Mouse (Mus musculus) monocyte, adult 2 months (primary cell): ENCODE data around the gene Ube2q2.
"Not testable (repeated sequence)": the region's sequence is repeated elsewhere in the genome, so short reads cannot be mapped to it uniquely, and the experiment has no call there.

Experiments used
- DNase-seq, 2 experiments: peaks; one replicate each; pipeline ENCODE4 v3.0.0; 2022; ENCODE audit warnings: low spot score in 2 of 2, low read depth in 1 of 2

Ube2q2 gene

DNA sequence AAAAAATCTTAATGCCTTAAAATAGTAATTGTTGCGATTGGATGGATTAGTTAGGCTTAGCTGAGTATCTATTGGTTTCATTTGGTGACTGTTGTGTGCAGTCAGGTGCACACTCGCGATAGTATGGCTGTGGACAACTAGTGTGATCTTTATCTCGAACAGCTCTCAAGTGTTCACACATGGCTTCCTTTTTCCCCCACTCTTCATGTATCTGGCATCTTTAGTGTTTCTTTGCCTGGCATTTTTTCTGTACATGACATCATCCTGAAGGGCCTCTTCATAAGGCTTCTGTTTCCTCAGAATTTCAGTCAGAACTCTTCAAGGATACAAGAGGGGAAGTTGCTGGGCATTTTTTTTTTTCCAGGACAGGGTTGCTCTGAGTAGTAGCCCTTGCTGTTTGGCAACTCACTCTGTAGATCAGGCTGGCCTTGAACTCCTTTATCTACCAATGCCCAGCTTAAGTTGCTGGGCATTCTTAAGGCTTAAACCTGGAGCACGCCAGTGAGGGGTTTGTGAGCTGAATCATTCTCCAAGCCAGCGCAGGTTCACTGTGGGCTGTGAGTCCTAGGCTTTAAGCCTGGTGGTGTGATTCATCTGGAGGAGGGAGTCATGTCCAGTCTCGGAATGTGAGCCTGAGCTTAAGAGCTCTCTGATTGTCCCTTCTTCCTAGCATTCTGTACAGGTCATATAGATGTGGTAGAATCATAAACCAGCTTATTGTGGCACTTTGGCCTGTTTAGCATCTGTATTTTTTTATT, 22.2 kb downstream of the Ube2q2 start:
- no peak for DNase-seq

DNA sequence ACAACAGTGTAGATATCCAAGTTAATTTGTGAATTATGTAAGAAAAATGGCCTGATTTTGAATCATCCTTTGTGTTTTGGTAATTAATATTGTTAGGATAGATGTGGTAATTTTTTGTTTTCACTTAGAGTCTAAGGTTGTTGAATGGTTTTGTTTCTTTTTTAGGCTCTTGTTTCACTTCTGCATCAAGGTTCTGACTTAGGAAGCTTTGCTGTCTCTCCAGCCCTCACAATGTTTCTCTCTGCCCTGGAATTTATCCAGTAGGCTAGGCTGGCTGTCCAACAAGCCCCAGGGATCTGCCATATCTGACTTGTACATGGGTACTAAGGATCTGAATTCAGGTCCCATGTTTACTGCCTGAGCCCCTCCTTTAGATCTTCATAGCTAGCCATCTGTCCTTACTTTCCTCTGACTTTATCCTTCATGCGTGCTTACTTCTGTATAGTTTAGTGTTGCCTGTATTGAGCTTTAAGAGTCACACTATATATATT, 23.6 kb downstream of the Ube2q2 start:
- DNase-seq, result no peak

DNA sequence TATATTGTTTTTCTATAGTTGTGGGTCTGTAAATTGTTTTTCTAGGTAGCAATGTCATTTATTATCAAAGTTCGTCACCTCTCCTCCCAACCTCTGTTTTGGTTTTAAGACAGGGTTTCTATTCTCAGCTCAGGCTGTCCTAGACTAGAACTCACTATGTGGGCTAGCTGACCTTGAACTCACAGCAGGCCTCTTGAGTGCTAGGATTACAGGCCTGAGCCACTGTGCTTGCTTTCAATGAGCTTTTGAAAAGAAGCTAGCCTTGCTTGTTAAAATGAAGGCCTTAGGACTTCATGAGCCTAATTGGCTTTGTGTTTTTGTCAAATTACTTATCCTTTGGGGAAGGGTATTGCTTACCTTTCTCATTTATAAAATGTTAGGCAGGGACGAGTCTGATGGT, 25.6 kb downstream of the Ube2q2 start:
- no peak for DNase-seq

DNA sequence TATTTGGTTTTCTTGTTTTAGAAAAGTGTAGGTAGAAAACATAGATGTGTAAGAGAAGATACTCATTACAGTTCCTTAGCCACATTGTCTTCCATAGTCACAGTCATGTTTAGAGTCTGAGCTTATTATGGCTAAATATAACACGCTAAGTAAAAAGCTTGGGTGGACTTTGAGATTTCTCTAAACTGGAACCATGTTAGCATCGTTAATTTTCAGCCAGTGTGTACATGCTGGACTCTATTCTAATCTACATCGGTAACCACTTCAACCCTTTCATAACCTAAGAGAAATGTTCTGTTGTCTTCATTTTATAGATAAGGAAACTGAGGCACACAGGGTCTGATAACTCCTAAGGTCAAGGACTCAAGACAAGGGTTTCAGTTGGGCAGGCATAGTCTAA, 47.2 kb downstream of the Ube2q2 start:
- DNase-seq, result no peak

DNA sequence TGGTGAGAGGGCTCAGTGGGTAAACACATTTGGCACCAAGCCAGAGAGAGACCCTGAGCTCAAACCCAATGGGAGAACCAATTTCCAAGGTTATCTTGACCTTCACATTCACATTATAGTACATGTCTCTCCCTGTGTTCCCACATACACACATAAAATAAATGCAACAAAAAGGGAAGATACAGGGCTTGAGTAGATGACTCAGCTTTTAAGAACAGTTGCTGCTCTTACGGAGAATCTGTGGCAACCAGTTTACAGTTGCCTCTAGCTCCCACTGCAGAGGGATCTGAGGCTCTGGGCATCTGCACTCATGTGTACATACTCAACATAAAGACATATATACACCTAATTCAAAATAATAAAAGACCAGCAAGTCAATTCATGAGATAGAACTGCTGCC, 49.6 kb downstream of the Ube2q2 start:
- no peak for DNase-seq

DNA sequence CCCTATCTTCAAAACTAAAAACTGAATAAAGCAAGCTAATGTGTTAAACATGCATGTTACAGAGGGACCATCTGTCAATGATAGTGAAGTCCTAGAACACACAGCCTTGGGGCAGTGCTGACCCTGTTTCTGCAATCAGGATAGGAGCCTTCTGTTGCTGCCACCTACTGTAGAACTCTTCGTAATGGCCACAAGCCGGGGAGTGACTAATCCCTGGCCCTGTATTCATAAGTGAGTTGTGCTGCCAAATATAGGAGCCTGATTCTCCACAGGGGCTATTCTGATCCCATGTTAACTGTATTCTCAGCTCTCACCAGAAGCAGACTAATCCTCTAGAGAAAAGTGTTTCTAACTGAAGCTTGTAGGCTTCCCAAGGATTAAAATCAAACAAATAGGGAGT, 50.7 kb downstream of the Ube2q2 start:
- DNase-seq, result no peak

- DNase-seq, result no peak
Measured at GRCm38 (mm10) chr9:55208458-55208789, 59.8 kb downstream of the Ube2q2 start.

DNA sequence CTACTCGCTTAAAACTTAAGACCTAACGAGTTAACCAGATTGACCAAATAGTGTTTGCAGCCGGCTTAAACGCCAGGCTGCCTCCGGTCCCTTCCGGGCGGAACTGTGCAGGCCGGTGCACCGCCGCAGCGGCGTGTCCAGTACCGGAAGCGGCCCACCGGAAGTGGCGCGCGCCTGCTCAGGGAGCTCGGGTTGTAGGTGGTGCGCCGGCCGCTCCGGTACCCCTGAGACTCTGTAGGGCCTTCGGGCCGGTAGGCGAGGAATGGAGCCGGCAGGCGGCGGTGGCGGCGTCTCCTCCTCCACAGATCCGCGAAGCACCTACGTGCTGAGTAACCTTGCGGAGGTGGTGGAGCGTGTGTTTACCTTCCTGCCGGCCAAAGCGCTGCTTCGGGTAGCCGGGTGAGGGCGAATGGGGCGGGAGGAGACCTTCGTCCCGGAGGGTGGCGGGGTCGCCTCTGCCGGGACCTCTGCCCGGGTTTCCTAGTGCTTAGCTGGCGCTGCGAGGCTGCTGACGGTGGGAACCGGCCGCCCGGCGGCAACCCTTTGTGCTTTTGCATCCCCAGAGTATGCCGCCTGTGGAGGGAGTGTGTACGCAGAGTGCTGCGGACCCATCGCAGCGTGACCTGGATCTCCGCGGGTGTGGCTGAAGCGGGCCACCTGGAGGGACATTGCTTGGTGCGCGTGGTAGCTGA, 60.3 kb downstream of the Ube2q2 start, which contains the start of gene Fbxo22:
Gene Fbxo22, plus strand, starts transcription at position 136 of the 692 bp plus-strand sequence.
- peak; percentile 26 to 60 for DNase-seq

DNA sequence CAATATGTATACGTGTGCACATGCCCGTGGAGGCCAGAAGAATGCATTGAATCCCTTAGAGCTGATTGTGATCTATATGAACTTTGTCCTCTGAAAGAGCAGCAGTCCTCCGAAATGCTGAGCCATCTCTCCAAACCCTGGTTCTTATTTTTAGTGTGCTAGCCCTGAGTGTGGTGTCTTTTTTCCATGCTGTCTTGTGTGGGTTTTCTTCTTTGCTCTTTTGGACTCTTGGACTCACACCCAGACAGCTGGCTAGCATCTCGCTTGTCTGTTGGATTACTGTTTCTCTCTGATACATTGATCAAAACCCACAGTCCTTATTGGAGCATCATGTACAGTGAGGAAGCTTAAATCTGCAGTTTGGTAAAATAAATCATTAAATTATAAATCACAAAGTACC, 63.0 kb downstream of the Ube2q2 start:
- DNase-seq, result no peak

DNA sequence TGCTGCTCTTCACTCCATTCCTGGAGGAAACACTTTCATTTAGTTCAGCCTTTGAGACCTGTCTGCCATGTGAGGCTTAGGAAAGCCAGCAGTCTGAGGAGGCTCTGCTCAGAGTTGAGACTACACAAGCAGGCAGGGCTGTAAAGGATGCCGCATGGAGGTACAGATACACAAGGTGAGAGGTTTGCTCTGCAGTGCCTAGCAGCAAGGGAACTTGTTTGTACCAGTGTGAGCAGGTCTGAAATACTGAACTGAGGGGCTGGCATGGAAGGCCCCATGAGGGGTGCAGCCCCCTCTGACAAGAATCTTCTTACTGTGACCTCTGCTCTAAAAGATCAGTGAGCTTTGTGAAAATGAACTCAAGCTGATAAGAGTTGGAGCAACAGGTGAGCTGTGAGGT, 64.7 kb downstream of the Ube2q2 start:
- DNase-seq, result no peak

DNA sequence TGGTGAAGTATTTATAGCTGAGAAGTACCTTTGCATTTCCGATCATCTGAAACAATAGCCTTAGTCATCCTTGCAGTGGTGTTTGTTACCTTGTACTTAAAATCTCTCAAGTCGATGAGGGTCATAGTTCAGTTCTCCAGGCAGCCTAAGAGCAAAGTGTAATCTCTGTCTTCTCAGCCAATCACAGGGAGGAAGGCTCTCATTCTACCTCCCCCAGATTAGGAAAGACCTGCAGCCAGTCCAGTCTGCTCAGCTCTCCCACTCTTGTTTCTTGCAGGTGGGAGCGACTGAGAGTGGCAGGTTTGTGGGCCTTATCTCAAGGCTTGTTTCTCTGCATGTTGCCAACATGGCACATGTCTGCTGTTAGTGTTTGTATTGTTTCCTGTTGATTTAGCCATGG, 66.4 kb downstream of the Ube2q2 start:
- DNase-seq, result no peak

- no peak for DNase-seq
Measured at GRCm38 (mm10) chr9:55215648-55216047, 67.0 kb downstream of the Ube2q2 start.

DNA sequence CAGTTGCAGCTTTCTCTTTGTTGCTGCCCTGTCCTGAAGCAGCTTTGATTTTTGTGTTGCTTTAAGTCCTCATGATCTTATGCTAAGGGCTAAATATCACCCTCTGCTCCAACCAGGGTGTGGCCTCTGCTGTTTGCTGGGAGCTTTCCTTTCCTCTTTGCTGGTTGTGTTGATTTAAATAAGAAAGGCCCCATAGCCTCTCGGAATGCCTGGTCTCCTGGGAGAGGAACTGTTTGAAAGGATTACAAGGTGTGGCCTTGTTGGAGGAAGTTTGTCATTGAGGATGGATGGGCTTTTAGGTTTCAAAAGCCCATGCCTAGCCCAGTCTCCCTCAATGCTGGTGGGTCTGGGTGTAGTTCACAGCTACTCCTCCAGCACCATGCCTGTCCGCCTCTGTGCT, 67.4 kb downstream of the Ube2q2 start:
- no peak for DNase-seq

DNA sequence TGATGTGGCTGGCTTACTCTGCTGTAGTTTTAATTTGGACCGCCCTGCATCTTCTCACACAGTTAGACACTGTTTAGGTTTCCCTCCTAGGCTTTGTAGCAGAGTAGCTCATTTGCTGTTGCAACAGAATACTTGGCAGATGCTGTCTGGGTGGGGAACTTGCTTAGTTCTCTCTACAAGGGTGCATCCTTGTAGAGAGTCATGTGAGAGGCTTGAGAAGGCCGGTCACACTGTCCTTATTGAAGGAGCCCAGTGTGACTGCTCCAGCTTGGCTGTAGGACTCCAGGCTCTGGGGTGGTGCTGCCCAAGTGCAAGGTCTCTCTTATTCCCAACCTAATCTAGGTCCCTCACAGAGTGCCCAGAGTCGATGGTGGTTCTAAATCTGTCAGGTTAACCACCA, 68.7 kb downstream of the Ube2q2 start:
- DNase-seq, result no peak

DNA sequence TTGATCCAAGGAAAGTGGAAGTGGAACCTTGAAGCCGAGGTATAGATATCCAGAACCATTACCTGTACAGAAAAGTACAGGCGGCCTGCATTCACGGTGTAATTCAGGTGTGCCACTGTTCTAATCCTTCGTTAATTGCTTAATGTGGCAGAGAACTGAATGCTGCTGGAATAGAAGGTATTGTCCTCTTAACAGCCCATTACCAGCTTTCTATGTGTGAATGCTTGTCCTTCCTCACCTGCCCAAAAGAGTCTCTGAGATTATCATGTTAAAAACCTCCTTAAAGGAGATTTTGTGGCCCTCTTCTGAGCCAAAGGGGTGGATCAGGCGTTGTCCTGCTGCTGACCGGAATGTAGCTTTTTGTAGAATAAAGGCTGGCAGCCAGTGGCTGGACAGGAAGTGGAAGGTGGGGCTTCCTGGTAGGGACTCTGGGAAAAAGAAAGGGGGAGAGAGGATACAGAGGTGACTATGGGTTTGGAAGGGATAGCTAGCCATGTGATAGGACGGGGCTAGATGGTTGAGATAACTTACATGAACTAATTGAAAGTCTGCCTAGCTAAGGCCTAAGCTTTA, 76.6 kb downstream of the Ube2q2 start:
- DNase-seq, result no peak

GRCm38 (mm10) chr9:55226251-55226650, 77.6 kb downstream of the Ube2q2 start:
- DNase-seq, result no peak

DNA sequence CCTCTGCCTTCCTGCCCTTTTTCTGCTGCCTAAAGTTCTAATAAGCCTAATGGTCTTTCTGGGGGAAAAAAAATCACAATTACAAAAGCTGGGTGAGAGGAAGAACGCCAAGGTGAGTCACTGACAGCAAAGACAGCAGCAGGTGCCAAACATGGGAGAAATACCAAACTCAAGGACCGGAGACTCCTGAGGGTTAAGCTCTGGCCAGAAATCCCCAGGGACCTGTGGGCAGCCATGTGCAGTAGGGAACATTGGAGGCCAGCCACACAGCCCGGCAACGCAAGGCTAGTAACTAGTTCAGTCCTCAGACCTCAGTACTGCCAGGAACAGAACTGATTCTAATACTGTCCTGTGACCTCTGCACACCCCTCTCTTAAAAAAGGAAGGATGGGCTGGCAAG, 79.5 kb downstream of the Ube2q2 start:
- DNase-seq, result no peak

DNA sequence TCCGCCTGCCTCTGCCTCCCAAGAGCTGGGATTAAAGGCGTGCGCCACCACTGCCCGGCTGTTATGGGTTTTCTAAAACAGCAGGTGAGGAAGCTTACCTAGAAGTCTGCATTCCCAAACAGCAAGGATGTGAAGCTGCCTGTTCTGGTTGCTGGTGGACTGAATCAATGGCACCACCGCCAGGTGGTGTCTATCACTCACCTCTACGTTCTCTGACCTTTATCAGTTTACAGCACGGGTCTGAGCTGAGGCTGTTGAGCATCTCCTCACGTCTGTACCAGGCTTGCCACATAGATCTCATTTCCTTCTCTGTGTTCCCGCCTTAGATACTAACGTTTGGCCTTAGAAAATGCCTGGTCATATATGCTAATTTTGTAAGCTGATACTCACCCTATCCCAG, 80.4 kb downstream of the Ube2q2 start:
- no peak for DNase-seq

GRCm38 (mm10) chr9:55231544-55231943, 82.9 kb downstream of the Ube2q2 start:
- no peak for DNase-seq

DNA sequence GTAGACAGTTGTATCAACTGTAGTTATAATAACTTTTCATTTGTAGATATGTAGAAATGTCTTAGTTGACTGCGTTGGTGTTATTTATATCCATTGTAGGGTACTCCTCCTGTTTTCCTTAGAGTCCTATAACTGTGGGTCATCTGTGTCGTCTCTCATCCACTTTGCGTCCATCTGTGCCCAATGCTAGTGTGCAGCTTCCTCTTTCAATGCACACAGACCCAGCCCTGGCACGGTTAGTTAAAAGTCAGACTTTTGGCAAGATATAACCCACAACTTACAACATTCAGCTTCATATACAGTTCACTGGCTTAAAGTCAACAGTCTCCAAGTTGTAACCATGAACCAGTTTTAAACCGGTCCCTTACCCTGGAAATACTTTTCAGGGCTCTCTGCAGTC, 83.5 kb downstream of the Ube2q2 start:
- no peak for DNase-seq

DNA sequence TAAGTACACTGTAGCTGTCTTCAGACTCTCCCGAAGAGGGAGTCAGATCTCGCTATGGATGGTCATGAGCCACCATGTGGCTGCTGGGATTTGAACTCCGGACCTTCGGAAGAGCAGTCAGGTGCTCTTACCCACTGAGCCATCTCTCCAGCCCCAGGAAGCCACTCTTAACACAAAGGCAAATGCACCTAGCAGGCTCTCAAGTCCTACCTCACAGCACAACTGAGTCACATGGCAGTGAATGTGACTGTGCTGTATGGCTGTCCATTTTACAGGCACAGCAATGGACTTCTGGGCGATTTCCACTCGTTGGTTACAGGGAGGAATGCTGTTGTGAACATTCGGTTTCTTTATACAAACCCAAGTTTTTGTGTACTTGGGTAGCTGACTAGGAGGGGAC, 83.9 kb downstream of the Ube2q2 start:
- DNase-seq, result no peak

- DNase-seq, result not testable (repeated sequence)
Measured at GRCm38 (mm10) chr9:55233076-55233475, 84.4 kb downstream of the Ube2q2 start.
